Mouse (Mus musculus) myocyte (in vitro differentiated cells): ENCODE data around the gene Pheta1.

Experiments
- TCF12 ChIP-seq: IDR thresholded peaks from one replicate; pipeline ENCODE4 v1.6.1; 2011; ENCODE audit warnings: mild to moderate bottlenecking, control low read depth; ENCODE audit not compliant: poor library complexity, insufficient read depth, severe bottlenecking
- TCF3 ChIP-seq: IDR thresholded peaks from one replicate; pipeline ENCODE4 v1.6.1; 2011; ENCODE audit warnings: low read depth, control low read depth; ENCODE audit not compliant: insufficient read length
- USF1 ChIP-seq: IDR thresholded peaks from one replicate; pipeline ENCODE4 v1.6.1; 2011; ENCODE audit warnings: low read depth, mild to moderate bottlenecking, control low read depth, moderate library complexity

DNA sequence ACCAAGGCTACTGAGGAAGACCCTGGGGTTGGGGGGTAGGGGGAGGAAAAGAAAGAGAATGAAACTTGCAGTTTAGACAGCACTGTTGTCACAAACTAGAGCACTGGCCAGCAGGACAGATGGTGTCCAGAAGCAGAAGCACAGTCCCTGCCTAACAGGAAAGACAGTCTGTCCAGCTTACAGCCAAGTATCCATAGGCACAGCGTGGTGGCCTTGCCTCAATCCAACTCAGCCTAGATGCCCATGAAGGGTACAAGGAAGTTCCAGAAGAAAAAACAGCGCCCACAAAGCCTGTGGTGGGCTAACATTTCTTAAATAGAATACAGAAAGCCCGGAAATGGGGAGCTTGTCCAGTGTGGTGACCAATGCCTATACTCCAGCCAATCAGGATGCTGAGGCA, 23.2 kb upstream of the Pheta1 start:
- TF ChIP-seq TCF12 (no peak), USF1 (no peak), TCF3 (no peak)
